Mouse (Mus musculus): ENCODE data around the gene Uaca. TPM values are rescaled to one million over a fixed set of nuclear protein-coding genes. Genes with fewer than 3 reads are reported as not detected.

Uaca gene
- total and polyA plus RNA-seq, 3 experiments = 0.33 TPM; not detected in 2

DNA sequence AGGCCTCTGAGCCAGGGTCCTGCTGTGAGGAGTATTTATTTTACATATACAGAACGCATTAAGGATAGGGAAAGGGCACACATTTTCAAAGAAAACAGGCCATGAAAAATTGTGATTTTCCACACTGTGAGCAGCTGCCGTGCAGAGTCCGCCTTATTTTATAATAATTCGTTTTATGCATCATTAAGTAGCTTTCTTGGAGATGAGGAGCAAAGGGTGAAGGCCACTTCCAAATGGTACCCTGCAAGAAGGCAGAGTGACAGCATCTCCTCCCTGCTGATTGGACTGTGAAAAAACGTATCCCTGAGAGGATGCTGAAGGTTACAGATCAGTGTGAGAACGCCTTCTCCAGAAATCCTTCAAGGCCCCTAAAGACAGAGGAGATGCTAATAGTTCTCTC is 90.8 kb downstream of the Uaca start:
- ATAC-seq (ENCODE audit: extremely low read depth, insufficient number of reproducible peaks, low FRiP score, poor library complexity, severe bottlenecking) (no peak), DNase-seq (ENCODE audit: low spot score) (no peak)
- TF ChIP-seq GATA2 (IDR thresholded peaks at IDR 0.05; ENCODE audit: borderline replicate concordance, low read depth, low read length) (no peak), TAL1 (conservative IDR thresholded peaks at IDR 0.05; ENCODE audit: low read depth, low read length) (no peak), POLR2AphosphoS5 (IDR thresholded peaks at IDR 0.05; ENCODE audit: insufficient replicate concordance, low read depth, low read length) (no peak)
- H3K27me3 ChIP-seq (ENCODE audit: insufficient read depth, low read length) = no peaks in the 10 kb centered on the region
- no peaks in the 10 kb centered on the region for H3K36me3 ChIP-seq (replicated peaks)
- no peaks in the 10 kb centered on the region for H3K4me1 ChIP-seq (ENCODE audit: insufficient read depth, low read depth, low read length)
- no peak overlapping the region for H3K4me3 ChIP-seq (ENCODE audit: low read depth, low read length)
- no peaks in the 10 kb centered on the region for H3K9me3 ChIP-seq (replicated peaks)

DNA sequence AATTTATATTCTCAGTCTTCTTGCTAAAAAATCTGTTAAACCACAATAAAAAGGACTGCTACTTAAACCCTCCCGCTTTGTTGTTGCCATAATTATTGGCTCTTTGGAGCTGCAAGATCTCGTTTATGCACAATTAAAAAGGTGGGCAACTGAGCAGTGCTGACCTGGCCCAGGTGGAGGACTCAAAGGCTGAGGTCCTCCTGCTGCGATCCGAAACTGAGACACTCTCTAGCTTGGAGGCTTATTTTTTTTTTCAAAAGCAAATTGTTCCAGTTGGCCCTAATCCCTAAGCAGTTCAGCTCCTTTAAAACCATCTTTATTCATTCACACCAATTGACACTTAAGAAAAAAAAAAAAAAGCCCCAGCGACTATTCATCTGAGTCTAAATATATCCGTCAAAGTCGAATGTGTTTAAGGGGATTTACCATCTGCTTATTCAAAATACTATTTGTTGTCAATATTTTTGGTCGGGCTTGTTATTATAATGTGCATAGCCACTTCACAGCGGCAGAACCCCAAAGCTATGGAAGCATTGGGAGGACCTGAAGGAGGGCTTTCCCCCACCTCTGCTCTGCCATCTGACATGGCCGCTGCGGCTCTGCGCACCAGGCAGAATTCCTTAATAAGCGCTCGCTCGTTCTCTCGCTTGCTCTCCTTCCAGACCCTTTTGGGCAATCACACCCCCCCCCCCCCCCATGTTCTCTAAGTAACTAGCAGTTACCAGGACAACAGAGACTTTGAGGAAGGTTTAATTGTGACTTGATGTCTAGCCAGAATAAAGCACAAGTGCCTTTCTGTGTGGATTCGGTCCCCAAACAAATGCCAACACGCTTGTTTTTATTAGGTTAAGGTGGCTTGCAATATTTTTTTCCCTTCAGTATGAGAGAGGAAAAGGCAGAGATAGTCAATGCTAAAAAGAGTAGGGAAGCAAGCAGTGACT is 92.4 kb downstream of the Uaca start:
- no peaks in the 10 kb centered on the region for H3K4me1 ChIP-seq (ENCODE audit: insufficient read depth, low read depth, low read length)
- DNase-seq (ENCODE audit: low spot score) (no peak), ATAC-seq (ENCODE audit: extremely low read depth, insufficient number of reproducible peaks, low FRiP score, poor library complexity, severe bottlenecking) (no peak)
- H3K27me3 ChIP-seq (ENCODE audit: insufficient read depth, low read length) = no peaks in the 10 kb centered on the region
- TF ChIP-seq GATA1 (IDR thresholded peaks at IDR 0.05; ENCODE audit: borderline replicate concordance, low read length) = no peak
- TF ChIP-seq CTCF (IDR thresholded peaks at IDR 0.05; ENCODE audit: low read depth, low read length) = no peak
- no peak for TF ChIP-seq GATA2 (IDR thresholded peaks at IDR 0.05; ENCODE audit: borderline replicate concordance, low read depth, low read length)
- no peak for TF ChIP-seq POLR2AphosphoS5 (IDR thresholded peaks at IDR 0.05; ENCODE audit: insufficient replicate concordance, low read depth, low read length)
- no peak for TF ChIP-seq TAL1 (conservative IDR thresholded peaks at IDR 0.05; ENCODE audit: low read depth, low read length)
- H3K9me3 ChIP-seq (replicated peaks) = no peaks in the 10 kb centered on the region
- no peak overlapping the region for H3K4me3 ChIP-seq (ENCODE audit: low read depth, low read length)
- no peaks in the 10 kb centered on the region for H3K36me3 ChIP-seq (replicated peaks)

DNA sequence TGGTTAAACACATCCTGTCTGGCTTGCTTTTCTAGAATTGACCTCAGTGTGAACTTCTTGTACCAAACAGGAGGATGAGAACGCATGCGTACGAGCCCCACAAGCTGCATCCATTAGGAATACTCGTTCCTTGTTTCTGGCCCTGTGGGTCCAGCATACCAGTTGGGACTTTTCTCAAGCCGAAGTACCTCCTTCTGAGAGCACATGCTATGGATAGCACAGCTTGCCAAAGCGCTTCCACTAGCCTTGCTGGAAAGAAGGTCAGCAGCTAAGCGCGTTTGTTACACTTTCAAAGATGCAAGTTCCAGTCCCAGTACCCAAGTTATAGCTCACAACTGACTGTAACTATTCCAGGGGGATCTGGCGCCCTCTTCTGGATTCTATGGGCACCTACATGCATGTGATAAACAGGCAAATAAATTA is 93.1 kb downstream of the Uaca start:
- DNase-seq (ENCODE audit: low spot score) = no peak
- no peak for TF ChIP-seq GATA1 (IDR thresholded peaks at IDR 0.05; ENCODE audit: borderline replicate concordance, low read length)
- TF ChIP-seq POLR2AphosphoS5 (IDR thresholded peaks at IDR 0.05; ENCODE audit: insufficient replicate concordance, low read depth, low read length) = no peak
- no peak for TF ChIP-seq GATA2 (IDR thresholded peaks at IDR 0.05; ENCODE audit: borderline replicate concordance, low read depth, low read length)
- no peak for TF ChIP-seq TAL1 (conservative IDR thresholded peaks at IDR 0.05; ENCODE audit: low read depth, low read length)
- TF ChIP-seq CTCF (IDR thresholded peaks at IDR 0.05; ENCODE audit: low read depth, low read length) = no peak
- no peaks in the 10 kb centered on the region for H3K4me1 ChIP-seq (ENCODE audit: insufficient read depth, low read depth, low read length)
- ATAC-seq (ENCODE audit: extremely low read depth, insufficient number of reproducible peaks, low FRiP score, poor library complexity, severe bottlenecking) = no peak
- H3K9me3 ChIP-seq (replicated peaks) = no peaks in the 10 kb centered on the region
- H3K27me3 ChIP-seq (ENCODE audit: insufficient read depth, low read length) = no peaks in the 10 kb centered on the region
- no peak overlapping the region for H3K4me3 ChIP-seq (ENCODE audit: low read depth, low read length)
- no peaks in the 10 kb centered on the region for H3K36me3 ChIP-seq (replicated peaks)

DNA sequence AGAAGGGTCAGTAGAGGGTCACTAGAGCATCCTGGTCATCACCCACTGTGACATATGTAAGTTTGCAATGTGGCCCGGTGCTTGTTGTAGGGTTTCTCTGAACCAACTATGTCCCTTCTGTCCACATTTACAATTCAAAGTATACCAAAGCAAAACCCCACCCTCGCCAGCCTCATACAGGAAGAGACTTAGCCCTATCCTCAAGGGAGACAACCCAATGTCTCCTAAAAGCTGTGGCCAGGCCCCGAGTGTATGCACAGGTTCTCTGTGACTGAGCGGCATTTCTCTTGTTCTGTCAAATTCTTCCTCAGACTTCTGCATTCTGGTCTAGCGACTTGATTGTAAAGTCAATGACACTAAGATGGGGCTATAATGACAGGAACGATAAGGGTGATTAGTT is 99.2 kb downstream of the Uaca start:
- no peaks in the 10 kb centered on the region for H3K9me3 ChIP-seq (replicated peaks)
- no peaks in the 10 kb centered on the region for H3K27me3 ChIP-seq (ENCODE audit: insufficient read depth, low read length)
- H3K36me3 ChIP-seq (replicated peaks) = no peaks in the 10 kb centered on the region
- no peak overlapping the region for H3K4me3 ChIP-seq (ENCODE audit: low read depth, low read length)
- no peak for ATAC-seq (ENCODE audit: extremely low read depth, insufficient number of reproducible peaks, low FRiP score, poor library complexity, severe bottlenecking)
- TF ChIP-seq GATA2 (IDR thresholded peaks at IDR 0.05; ENCODE audit: borderline replicate concordance, low read depth, low read length) (no peak), CTCF (IDR thresholded peaks at IDR 0.05; ENCODE audit: low read depth, low read length) (no peak), TAL1 (conservative IDR thresholded peaks at IDR 0.05; ENCODE audit: low read depth, low read length) (no peak), GATA1 (IDR thresholded peaks at IDR 0.05; ENCODE audit: borderline replicate concordance, low read length) (no peak), POLR2AphosphoS5 (IDR thresholded peaks at IDR 0.05; ENCODE audit: insufficient replicate concordance, low read depth, low read length) (no peak)
- no peaks in the 10 kb centered on the region for H3K4me1 ChIP-seq (ENCODE audit: insufficient read depth, low read depth, low read length)
- no peak for DNase-seq (ENCODE audit: low spot score)

DNA sequence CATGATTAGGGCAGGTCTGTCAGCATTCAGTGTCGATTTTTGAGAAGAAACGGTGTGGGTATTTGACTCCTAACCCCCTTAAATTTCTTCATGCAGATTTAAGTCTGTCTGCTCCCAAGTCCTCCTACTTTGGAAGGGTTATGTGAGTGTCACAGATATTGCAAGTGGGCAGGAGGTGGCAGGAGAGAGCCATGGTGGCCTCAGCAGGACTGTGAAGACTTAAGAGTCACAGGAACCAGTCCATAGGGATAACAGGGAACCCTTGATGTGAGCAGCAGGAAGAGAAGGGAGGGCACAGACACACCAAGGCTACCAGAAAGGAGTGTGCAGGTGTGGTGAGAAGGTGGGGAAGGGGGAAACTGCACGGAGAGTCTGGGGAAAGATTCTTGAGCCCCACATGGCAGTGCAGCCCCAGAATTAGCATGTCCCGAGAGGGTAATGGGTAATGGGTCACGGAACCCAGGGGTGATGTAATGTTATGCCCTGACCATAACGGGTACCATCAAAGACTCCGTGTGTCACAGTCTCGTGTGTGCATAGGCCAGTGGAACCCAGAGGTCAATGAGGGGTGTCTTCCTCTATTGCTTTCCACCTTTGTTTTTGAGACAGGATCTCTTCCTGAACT is 101.3 kb downstream of the Uaca start:
- Histone ChIP-seq H3K9me3 (replicated peaks) (no peaks in the 10 kb centered on the region), H3K27me3 (ENCODE audit: insufficient read depth, low read length) (no peaks in the 10 kb centered on the region), H3K4me3 (ENCODE audit: low read depth, low read length) (no peak overlapping the region), H3K36me3 (replicated peaks) (no peaks in the 10 kb centered on the region), H3K4me1 (ENCODE audit: insufficient read depth, low read depth, low read length) (no peaks in the 10 kb centered on the region)
- DNase-seq (ENCODE audit: low spot score) = no peak
- no peak for ATAC-seq (ENCODE audit: extremely low read depth, insufficient number of reproducible peaks, low FRiP score, poor library complexity, severe bottlenecking)
- no peak for TF ChIP-seq CTCF (IDR thresholded peaks at IDR 0.05; ENCODE audit: low read depth, low read length)
- TF ChIP-seq TAL1 (conservative IDR thresholded peaks at IDR 0.05; ENCODE audit: low read depth, low read length) = no peak
- no peak for TF ChIP-seq GATA2 (IDR thresholded peaks at IDR 0.05; ENCODE audit: borderline replicate concordance, low read depth, low read length)
- no peak for TF ChIP-seq GATA1 (IDR thresholded peaks at IDR 0.05; ENCODE audit: borderline replicate concordance, low read length)
- TF ChIP-seq POLR2AphosphoS5 (IDR thresholded peaks at IDR 0.05; ENCODE audit: insufficient replicate concordance, low read depth, low read length) = no peak

DNA sequence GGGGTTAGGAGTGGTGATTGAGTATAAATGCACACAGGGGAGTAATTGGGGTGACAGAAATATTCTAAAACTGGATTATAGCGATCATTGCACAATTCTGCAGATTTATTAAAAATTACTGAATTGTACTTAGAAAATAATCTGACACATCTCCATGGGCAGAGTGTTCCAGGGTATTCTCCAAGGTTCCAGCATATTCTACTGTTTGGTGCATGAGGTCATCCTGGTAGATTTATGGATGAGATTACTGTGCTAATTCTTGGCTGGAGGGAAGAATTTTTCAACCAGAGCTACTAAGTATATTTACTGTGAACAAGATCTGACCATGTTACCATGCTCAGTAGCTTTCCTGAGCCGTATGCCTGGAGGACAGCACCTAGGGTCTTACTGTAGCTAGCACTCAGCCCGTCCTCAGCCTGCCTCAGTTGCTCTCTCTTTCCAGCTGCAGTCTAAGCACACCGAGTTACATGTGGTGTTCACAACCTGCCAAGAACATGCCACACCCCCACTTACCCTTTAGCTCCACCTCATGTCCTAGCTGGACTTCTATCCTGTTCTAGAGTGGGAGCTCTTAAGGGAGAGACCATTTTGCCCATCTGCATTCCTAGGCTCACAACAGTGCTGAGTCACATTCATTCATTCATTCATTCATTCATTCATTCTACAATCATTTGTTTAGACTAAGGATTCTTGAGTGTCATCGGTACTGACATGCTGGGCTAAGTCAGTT is 104.1 kb downstream of the Uaca start:
- Histone ChIP-seq H3K27me3 (ENCODE audit: insufficient read depth, low read length) (no peaks in the 10 kb centered on the region), H3K4me3 (ENCODE audit: low read depth, low read length) (no peak overlapping the region), H3K36me3 (replicated peaks) (no peaks in the 10 kb centered on the region), H3K9me3 (replicated peaks) (no peaks in the 10 kb centered on the region), H3K4me1 (ENCODE audit: insufficient read depth, low read depth, low read length) (no peaks in the 10 kb centered on the region)
- no peak for TF ChIP-seq GATA1 (IDR thresholded peaks at IDR 0.05; ENCODE audit: borderline replicate concordance, low read length)
- TF ChIP-seq GATA2 (IDR thresholded peaks at IDR 0.05; ENCODE audit: borderline replicate concordance, low read depth, low read length) = no peak
- TF ChIP-seq CTCF (IDR thresholded peaks at IDR 0.05; ENCODE audit: low read depth, low read length) = no peak
- TF ChIP-seq TAL1 (conservative IDR thresholded peaks at IDR 0.05; ENCODE audit: low read depth, low read length) = no peak
- no peak for TF ChIP-seq POLR2AphosphoS5 (IDR thresholded peaks at IDR 0.05; ENCODE audit: insufficient replicate concordance, low read depth, low read length)
- no peak for DNase-seq (ENCODE audit: low spot score)
- no peak for ATAC-seq (ENCODE audit: extremely low read depth, insufficient number of reproducible peaks, low FRiP score, poor library complexity, severe bottlenecking)
